Mouse (Mus musculus) heart, embryonic 12.5 days (tissue): ENCODE measurements around the gene Cryl1. TPM values are rescaled to one million over a fixed set of nuclear protein-coding genes. Genes with fewer than 3 reads are reported as not detected.

Source experiments
- ATAC-seq: fragments of 200-750 bp; cut with Nextera tagmentation; 2 replicates; pipeline ENCODE4 v1.8.0; 2017; ENCODE audit warnings: moderate TSS enrichment, moderate library complexity; ENCODE audit not compliant: insufficient number of reproducible peaks, low FRiP score
- H3K27ac ChIP-seq: fragments of 300-500 bp; sonication (generic); 2 replicates; pipeline ENCODE4 v1.5.1; 2016; ENCODE audit warnings: mild to moderate bottlenecking, moderate library complexity; ENCODE audit not compliant: poor library complexity, severe bottlenecking
- H3K27me3 ChIP-seq: fragments of 300-500 bp; sonication (generic); replicated peaks from 2 replicates; pipeline ENCODE4 v1.6.1; 2016; ENCODE audit warnings: mild to moderate bottlenecking, moderate library complexity
- H3K36me3 ChIP-seq: fragments of 300-500 bp; sonication (generic); 2 replicates; pipeline ENCODE4 v1.6.1; 2016; ENCODE audit warnings: mild to moderate bottlenecking, moderate library complexity
- H3K4me1 ChIP-seq: fragments of 300-500 bp; sonication (generic); replicated peaks from 2 replicates; pipeline ENCODE4 v1.6.1; 2016; ENCODE audit warnings: mild to moderate bottlenecking
- H3K4me2 ChIP-seq: fragments of 300-500 bp; sonication (generic); 2 replicates; pipeline ENCODE4 v1.6.1; 2016; ENCODE audit warnings: mild to moderate bottlenecking, moderate library complexity
- H3K4me3 ChIP-seq: fragments of 300-500 bp; sonication (generic); 2 replicates; pipeline ENCODE4 v1.5.1; 2016; ENCODE audit warnings: mild to moderate bottlenecking
- H3K9ac ChIP-seq: fragments of 300-500 bp; sonication (generic); 2 replicates; pipeline ENCODE4 v1.6.1; 2016; ENCODE audit warnings: mild to moderate bottlenecking, moderate library complexity
- H3K9me3 ChIP-seq: fragments of 300-500 bp; sonication (generic); replicated peaks from 2 replicates; pipeline ENCODE4 v1.6.1; 2016; ENCODE audit warnings: mild to moderate bottlenecking, moderate library complexity
- WGBS: fragments of 180-500 bp; shearing (Covaris S2); methylation state at CpG from one replicate; pipeline ENCODE4 v1.1.7; 2016; 5-methylcytosine and 5-hydroxymethylcytosine counted together
- polyA plus RNA-seq: library from polyadenylated mRNA; unstranded; fragments of >200 nt; fragmentation: Nextera tagmentation; extraction: Ambion mirVana; gene quantifications from 2 replicates; pipeline ENCODE4 v1.2.1, GENCODE M21; 2016

Cryl1 gene
- polyA plus RNA-seq, 1 experiment from 2014 or later = 12.1 TPM

GRCm38 (mm10) chr14:57344781-57345492, 53.4 kb downstream of the Cryl1 start:
- no peaks in the 10 kb centered on the region; the same call in 1 of the 2 replicates for H3K9me3 ChIP-seq
- H3K27ac ChIP-seq = no peak overlapping the region
- H3K9ac ChIP-seq = peak overlapping the region; percentile 63; the same call in 1 of the 2 replicates
- no peaks in the 10 kb centered on the region for H3K27me3 ChIP-seq
- no peaks in the 10 kb centered on the region for H3K36me3 ChIP-seq
- H3K4me2 ChIP-seq = peak overlapping the region; percentile 68
- WGBS = 34% methylated on average over 25 of the region's 25 CpGs
- peak overlapping the region; percentile 36 for H3K4me3 ChIP-seq
- H3K4me1 ChIP-seq = peaks cover 38% of the 10 kb centered on the region
- ATAC-seq = no peak

- Histone ChIP-seq H3K4me1 (peaks cover 39% of the 10 kb centered on the region), H3K36me3 (no peaks in the 10 kb centered on the region), H3K9me3 (no peaks in the 10 kb centered on the region; the same call in 1 of the 2 replicates), H3K4me2 (0 out of 2 replicates have a peak overlapping the region, but pooled peaks have one; percentile 14), H3K9ac (no peak overlapping the region), H3K4me3 (no peak overlapping the region), H3K27ac (peak overlapping the region; percentile 4; the same call in 1 of the 2 replicates), H3K27me3 (no peaks in the 10 kb centered on the region)
- 37% methylated on average over 15 of the region's 15 CpGs for WGBS
- ATAC-seq = no peak
Measured at GRCm38 (mm10) chr14:57343057-57343750, 55.1 kb downstream of the Cryl1 start.

GRCm38 (mm10) chr14:57342316-57343055, 55.8 kb downstream of the Cryl1 start:
- no peak for ATAC-seq
- Histone ChIP-seq H3K4me2 (no peak overlapping the region), H3K9me3 (no peaks in the 10 kb centered on the region; the same call in 1 of the 2 replicates), H3K27ac (no peak overlapping the region; the same call in 1 of the 2 replicates), H3K4me3 (no peak overlapping the region), H3K9ac (no peak overlapping the region), H3K27me3 (no peaks in the 10 kb centered on the region), H3K36me3 (no peaks in the 10 kb centered on the region), H3K4me1 (peaks cover 36% of the 10 kb centered on the region)
- 73% methylated on average over 6 of the region's 6 CpGs for WGBS

GRCm38 (mm10) chr14:57338666-57339065, 59.7 kb downstream of the Cryl1 start:
- H3K27ac ChIP-seq = no peak overlapping the region
- ATAC-seq = no peak
- no peak overlapping the region for H3K4me2 ChIP-seq
- H3K4me3 ChIP-seq = no peak overlapping the region
- no peak overlapping the region for H3K9ac ChIP-seq
- H3K36me3 ChIP-seq = no peaks in the 10 kb centered on the region
- WGBS = 49% methylated on average over 6 of the region's 6 CpGs
- H3K27me3 ChIP-seq = no peaks in the 10 kb centered on the region
- peaks cover 20% of the 10 kb centered on the region for H3K4me1 ChIP-seq
- H3K9me3 ChIP-seq = no peaks in the 10 kb centered on the region

GRCm38 (mm10) chr14:57334833-57335232, 63.5 kb downstream of the Cryl1 start:
- no peaks in the 10 kb centered on the region for H3K27me3 ChIP-seq
- no peak overlapping the region for H3K4me2 ChIP-seq
- H3K4me3 ChIP-seq = no peak overlapping the region
- no peaks in the 10 kb centered on the region for H3K9me3 ChIP-seq
- H3K4me1 ChIP-seq = peaks cover 15% of the 10 kb centered on the region
- 66% methylated on average over 6 of the region's 6 CpGs for WGBS
- no peak for ATAC-seq
- no peak overlapping the region for H3K9ac ChIP-seq
- H3K36me3 ChIP-seq = no peaks in the 10 kb centered on the region
- H3K27ac ChIP-seq = no peak overlapping the region

GRCm38 (mm10) chr14:57332503-57332902, 65.8 kb downstream of the Cryl1 start:
- Histone ChIP-seq H3K4me3 (no peak overlapping the region), H3K9ac (no peak overlapping the region), H3K36me3 (no peaks in the 10 kb centered on the region), H3K4me1 (peaks cover 12% of the 10 kb centered on the region), H3K9me3 (no peaks in the 10 kb centered on the region), H3K4me2 (no peak overlapping the region), H3K27ac (no peak overlapping the region), H3K27me3 (no peaks in the 10 kb centered on the region)
- WGBS = 80% methylated on average over 8 of the region's 8 CpGs
- no peak for ATAC-seq

GRCm38 (mm10) chr14:57331097-57331496, 67.2 kb downstream of the Cryl1 start:
- WGBS = 72% methylated on average over 10 of the region's 10 CpGs
- no peak for ATAC-seq
- H3K9me3 ChIP-seq = no peaks in the 10 kb centered on the region

GRCm38 (mm10) chr14:57329600-57329999, 68.7 kb downstream of the Cryl1 start:
- peaks cover 12% of the 10 kb centered on the region for H3K4me1 ChIP-seq
- H3K27me3 ChIP-seq = no peaks in the 10 kb centered on the region
- no peak overlapping the region for H3K27ac ChIP-seq
- ATAC-seq = no peak
- no peaks in the 10 kb centered on the region for H3K36me3 ChIP-seq
- H3K9me3 ChIP-seq = no peaks in the 10 kb centered on the region
- WGBS = 89% methylated on average over 15 of the region's 15 CpGs
- no peak overlapping the region for H3K4me3 ChIP-seq
- no peak overlapping the region for H3K4me2 ChIP-seq
- H3K9ac ChIP-seq = no peak overlapping the region

More at GRCm38 (mm10) chr14:57331097-57331496, 67.2 kb downstream of the Cryl1 start:
- Histone ChIP-seq H3K4me1 (peaks cover 12% of the 10 kb centered on the region), H3K4me3 (no peak overlapping the region), H3K27ac (no peak overlapping the region), H3K4me2 (no peak overlapping the region), H3K36me3 (no peaks in the 10 kb centered on the region), H3K27me3 (no peaks in the 10 kb centered on the region), H3K9ac (no peak overlapping the region)

GRCm38 (mm10) chr14:57326771-57327170, 71.6 kb downstream of the Cryl1 start:
- WGBS = 88% methylated on average over 6 of the region's 6 CpGs
- no peak for ATAC-seq
- no peak overlapping the region for H3K9ac ChIP-seq
- H3K27ac ChIP-seq = no peak overlapping the region
- no peaks in the 10 kb centered on the region for H3K36me3 ChIP-seq
- no peaks in the 10 kb centered on the region for H3K27me3 ChIP-seq
- H3K4me3 ChIP-seq = no peak overlapping the region
- no peaks in the 10 kb centered on the region for H3K9me3 ChIP-seq
- peaks cover 12% of the 10 kb centered on the region for H3K4me1 ChIP-seq
- no peak overlapping the region for H3K4me2 ChIP-seq

GRCm38 (mm10) chr14:57318812-57319211, 79.5 kb downstream of the Cryl1 start:
- no peak for ATAC-seq
- Histone ChIP-seq H3K9ac (no peak overlapping the region), H3K4me3 (no peak overlapping the region), H3K4me1 (peaks cover 10% of the 10 kb centered on the region; the same call in 1 of the 2 replicates), H3K27me3 (no peaks in the 10 kb centered on the region), H3K4me2 (no peak overlapping the region), H3K36me3 (no peaks in the 10 kb centered on the region), H3K27ac (no peak overlapping the region), H3K9me3 (no peaks in the 10 kb centered on the region)
- WGBS = 75% methylated on average over 1 of the region's 1 CpGs
